Mouse (Mus musculus) right cerebral cortex, postnatal 36 days (tissue): ENCODE data around the gene Cyp26b1.

Experiments
- DNase-seq, 2 experiments: peaks; one replicate each; pipeline ENCODE4 v3.0.0; 2022; ENCODE audit warnings: low spot score in 2 of 2, mixed read lengths in 1 of 2

The Cyp26b1 gene

GRCm38 (mm10) chr6:84587471-84588101 lies 6.1 kb downstream of the Cyp26b1 start:
- no peak for DNase-seq

- DNase-seq, result no peak
Measured at GRCm38 (mm10) chr6:84586551-84587200, 7.0 kb downstream of the Cyp26b1 start.

GRCm38 (mm10) chr6:84585686-84586300 lies 7.9 kb downstream of the Cyp26b1 start:
- DNase-seq, result no peak

GRCm38 (mm10) chr6:84584783-84585685 lies 8.7 kb downstream of the Cyp26b1 start:
- no peak for DNase-seq

- DNase-seq, result no peak
Measured at GRCm38 (mm10) chr6:84583841-84584782, 9.6 kb downstream of the Cyp26b1 start.

GRCm38 (mm10) chr6:84583371-84583770 lies 10.3 kb downstream of the Cyp26b1 start:
- DNase-seq, result peak; percentile 50 to 52

GRCm38 (mm10) chr6:84582826-84583225 lies 10.9 kb downstream of the Cyp26b1 start:
- DNase-seq, result no peak

- no peak for DNase-seq
Measured at GRCm38 (mm10) chr6:84581833-84582445, 11.8 kb downstream of the Cyp26b1 start.

- no peak for DNase-seq
Measured at GRCm38 (mm10) chr6:84580979-84581832, 12.5 kb downstream of the Cyp26b1 start.

- no peak for DNase-seq
Measured at GRCm38 (mm10) chr6:84579508-84579907, 14.2 kb downstream of the Cyp26b1 start.

GRCm38 (mm10) chr6:84578928-84579327 lies 14.8 kb downstream of the Cyp26b1 start:
- DNase-seq, result no peak

GRCm38 (mm10) chr6:84577898-84578297 lies 15.8 kb downstream of the Cyp26b1 start:
- no peak for DNase-seq

GRCm38 (mm10) chr6:84573905-84574660 lies 19.6 kb downstream of the Cyp26b1 start:
- DNase-seq, result no peak

GRCm38 (mm10) chr6:84570039-84570438 lies 23.7 kb downstream of the Cyp26b1 start:
- DNase-seq, result no peak

- no peak for DNase-seq
Measured at GRCm38 (mm10) chr6:84569590-84569989, 24.1 kb downstream of the Cyp26b1 start.

GRCm38 (mm10) chr6:84568880-84569279 lies 24.8 kb downstream of the Cyp26b1 start:
- DNase-seq, result no peak

- DNase-seq, result no peak
Measured at GRCm38 (mm10) chr6:84567696-84568095, 26.0 kb downstream of the Cyp26b1 start.

- no peak for DNase-seq
Measured at GRCm38 (mm10) chr6:84566825-84567224, 26.9 kb downstream of the Cyp26b1 start.

- no peak for DNase-seq
Measured at GRCm38 (mm10) chr6:84565245-84565644, 28.5 kb downstream of the Cyp26b1 start.
